Mouse (Mus musculus) layer of hippocampus, adult 8-10 months (tissue): ENCODE measurements around the gene Fkbpl. TPM values are rescaled to one million over a fixed set of nuclear protein-coding genes. Genes with fewer than 3 reads are reported as not detected.

Experiments used
- DNase-seq, 2 experiments: peaks; one replicate each; pipeline ENCODE4 v3.0.0; 2022; ENCODE audit warnings: low spot score in 2 of 2
- total RNA-seq, 4 experiments: library from RNA; stranded (reverse); gene quantifications; 2 replicates each; pipeline ENCODE4 v1.2.4; 2022

Gene Fkbpl
- total RNA-seq, 4 experiments from 2014 or later, result 12.5 to 18.5 (median 15.2) TPM

GRCm38 (mm10) chr17:34688889-34689288 is 44.3 kb downstream of the Fkbpl start:
- no peak for DNase-seq

GRCm38 (mm10) chr17:34690458-34690857 is 45.9 kb downstream of the Fkbpl start:
- no peak for DNase-seq

- no peak for DNase-seq
Measured at GRCm38 (mm10) chr17:34692906-34693305, 48.3 kb downstream of the Fkbpl start.

Other genes starting within 250 kb of the Fkbpl start
- 1 to 10 TPM; 3.5 to 6.1 (median 4.5) TPM for gene BC051142, start 245.9 kb upstream of the Fkbpl start, total RNA-seq
- gene Btnl4, start 167.4 kb upstream of the Fkbpl start, total RNA-seq, result not detected
- gene Btnl6, start 127.4 kb upstream of the Fkbpl start, total RNA-seq, result not detected
- gene Notch4, start 80.5 kb upstream of the Fkbpl start, total RNA-seq, result 10 to 100 TPM; 10.3 to 13.5 (median 11.3) TPM
- 1 to 10 TPM in 3 of 4 experiments, under 1 TPM in 1; 0.61 to 9.8 (median 5.5) TPM for gene Gpsm3, start 55.0 kb upstream of the Fkbpl start, total RNA-seq
- 10 to 100 TPM; 54.3 to 76.6 (median 66.8) TPM for gene Pbx2, start 53.5 kb upstream of the Fkbpl start, total RNA-seq
- gene Ager, start 46.9 kb upstream of the Fkbpl start, total RNA-seq, result 1 to 10 TPM in 1 of 4 experiments, under 1 TPM in 3; 0.51 to 1.5 (median 0.88) TPM
- gene Rnf5, start 41.1 kb upstream of the Fkbpl start, total RNA-seq, result 10 to 100 TPM; 74.7 to 84.0 (median 76.3) TPM
- 100 to 1,000 TPM; 138 to 163 (median 151) TPM for gene Agpat1, start 40.5 kb upstream of the Fkbpl start, total RNA-seq
- 1 to 10 TPM; 1.4 to 3.3 (median 2.4) TPM for gene Egfl8, start 28.8 kb upstream of the Fkbpl start, total RNA-seq
- 10 to 100 TPM; 40.2 to 53.2 (median 46.0) TPM for gene Ppt2, start 16.3 kb upstream of the Fkbpl start, total RNA-seq
- gene Prrt1, start 15.2 kb upstream of the Fkbpl start, total RNA-seq, result 100 to 1,000 TPM; 211 to 266 (median 228) TPM
- 10 to 100 TPM; 74.1 to 82.9 (median 79.8) TPM for gene Atf6b, start 2.4 kb downstream of the Fkbpl start, total RNA-seq
- gene Tnxb, start 25.8 kb downstream of the Fkbpl start, total RNA-seq, result 10 to 100 TPM; 10.6 to 13.3 (median 11.4) TPM
- gene C4b, start 99.1 kb downstream of the Fkbpl start, total RNA-seq, result 100 to 1,000 TPM in 2 of 4 experiments, 10 to 100 TPM in 2; 45.7 to 391 (median 199) TPM
- 1 to 10 TPM; 2.7 to 3.2 (median 3.0) TPM for gene Cyp21a1, start 159.8 kb downstream of the Fkbpl start, total RNA-seq
- gene Stk19, start 192.2 kb downstream of the Fkbpl start, total RNA-seq, result 10 to 100 TPM; 52.3 to 70.3 (median 58.1) TPM
- gene Dxo, start 192.3 kb downstream of the Fkbpl start, total RNA-seq, result 10 to 100 TPM; 33.0 to 42.4 (median 34.4) TPM
- gene Skiv2l, start 205.4 kb downstream of the Fkbpl start, total RNA-seq, result 10 to 100 TPM; 67.1 to 77.5 (median 71.5) TPM
- gene Nelfe, start 205.6 kb downstream of the Fkbpl start, total RNA-seq, result 10 to 100 TPM; 33.2 to 41.3 (median 40.8) TPM
- under 1 TPM; 0.17 to 0.31 (median 0.18) TPM for gene Cfb, start 217.8 kb downstream of the Fkbpl start, total RNA-seq
- 10 to 100 TPM in 2 of 4 experiments, 1 to 10 TPM in 2; 8.3 to 10.2 (median 9.3) TPM for gene Zbtb12, start 234.7 kb downstream of the Fkbpl start, total RNA-seq
- not detected for gene Gm20547, start 237.3 kb downstream of the Fkbpl start, total RNA-seq